24 mouse cellular contexts compared by ENCODE assay signal in the genomic region with DNA sequence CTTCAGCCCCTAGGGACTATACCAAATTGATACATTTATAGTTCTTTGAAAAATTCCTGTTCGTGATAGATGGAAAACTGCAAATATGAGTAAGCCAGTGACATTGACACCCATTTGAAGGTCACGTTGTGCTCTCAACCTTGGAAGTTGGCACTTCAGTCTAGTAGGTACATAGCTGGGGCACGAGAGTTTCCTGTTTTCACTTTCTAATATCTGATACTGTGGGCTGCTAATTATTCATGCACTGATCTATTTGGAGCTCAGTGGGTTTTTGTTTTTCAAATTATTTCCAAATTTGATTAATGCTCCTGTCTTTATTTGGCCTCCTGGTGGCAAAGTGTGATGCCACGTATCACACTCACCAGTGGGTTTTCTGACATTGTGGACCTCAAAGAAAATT.
"Had no signal": no experiment of that assay in that cellular context is flagged by ENCODE, and none has a peak within 500 bp of the region (broad histone marks: within the 10 kb centered on the region; RNA-seq: fewer than 3 reads in every experiment).

No protein-coding gene starts in this region.

- DNase-seq: gastrocnemius, postnatal 14 days; heart, adult 18-20 months; heart, postnatal 14 days; heart, postnatal 36 days; kidney, adult 11 months; kidney, adult 2 months; kidney, adult 9 months; kidney, postnatal 14 days; kidney, postnatal 36 days; layer of hippocampus, postnatal 36 days; liver; liver, embryonic 13.5 days had no signal

- H3K36me3 ChIP-seq: heart, embryonic 10.5 days; heart, embryonic 13.5 days; heart, embryonic 15.5 days; hindbrain, embryonic 13.5 days; hindbrain, embryonic 15.5 days; kidney, embryonic 15.5 days; limb, embryonic 10.5 days; limb, embryonic 12.5 days; liver, embryonic 13.5 days; liver, embryonic 15.5 days had no signal

- H3K4me3 ChIP-seq: heart, embryonic 10.5 days; heart, embryonic 13.5 days; heart, embryonic 15.5 days; hindbrain, embryonic 13.5 days; hindbrain, embryonic 15.5 days; kidney, embryonic 15.5 days; limb, embryonic 10.5 days; limb, embryonic 12.5 days; liver, embryonic 13.5 days; liver, embryonic 15.5 days had no signal

- H3K9me3 ChIP-seq: heart, embryonic 10.5 days; heart, embryonic 13.5 days; heart, embryonic 15.5 days; hindbrain, embryonic 13.5 days; hindbrain, embryonic 15.5 days; kidney, embryonic 15.5 days; limb, embryonic 10.5 days; limb, embryonic 12.5 days; liver, embryonic 13.5 days; liver, embryonic 15.5 days had no signal

- H3K27ac ChIP-seq: heart, embryonic 10.5 days; heart, embryonic 13.5 days; heart, embryonic 15.5 days; hindbrain, embryonic 13.5 days; hindbrain, embryonic 15.5 days; kidney, embryonic 15.5 days; kidney, postnatal 0 days; limb, embryonic 10.5 days; limb, embryonic 12.5 days; liver, embryonic 13.5 days; liver, embryonic 15.5 days had no signal

- H3K4me1 ChIP-seq: heart, embryonic 10.5 days; heart, embryonic 13.5 days; heart, embryonic 15.5 days; hindbrain, embryonic 13.5 days; hindbrain, embryonic 15.5 days; kidney, embryonic 15.5 days; limb, embryonic 10.5 days; limb, embryonic 12.5 days; liver, embryonic 13.5 days; liver, embryonic 15.5 days had no signal

- H3K9ac ChIP-seq: heart, embryonic 13.5 days; heart, embryonic 15.5 days; hindbrain, embryonic 13.5 days; hindbrain, embryonic 15.5 days; kidney, embryonic 15.5 days; limb, embryonic 12.5 days; liver, embryonic 13.5 days; liver, embryonic 15.5 days had no signal

- H3K27me3 ChIP-seq: heart, embryonic 13.5 days; heart, embryonic 15.5 days; hindbrain, embryonic 13.5 days; hindbrain, embryonic 15.5 days; kidney, embryonic 15.5 days; limb, embryonic 12.5 days; liver, embryonic 13.5 days; liver, embryonic 15.5 days had no signal

- H3K4me2 ChIP-seq: heart, embryonic 13.5 days; heart, embryonic 15.5 days; hindbrain, embryonic 13.5 days; hindbrain, embryonic 15.5 days; kidney, embryonic 15.5 days; limb, embryonic 12.5 days; liver, embryonic 11.5 days; liver, embryonic 13.5 days; liver, embryonic 15.5 days had no signal

- ATAC-seq: intestine, embryonic 16.5 days had no signal
